10 mouse cellular contexts compared by ENCODE assay signal in the genomic region with DNA sequence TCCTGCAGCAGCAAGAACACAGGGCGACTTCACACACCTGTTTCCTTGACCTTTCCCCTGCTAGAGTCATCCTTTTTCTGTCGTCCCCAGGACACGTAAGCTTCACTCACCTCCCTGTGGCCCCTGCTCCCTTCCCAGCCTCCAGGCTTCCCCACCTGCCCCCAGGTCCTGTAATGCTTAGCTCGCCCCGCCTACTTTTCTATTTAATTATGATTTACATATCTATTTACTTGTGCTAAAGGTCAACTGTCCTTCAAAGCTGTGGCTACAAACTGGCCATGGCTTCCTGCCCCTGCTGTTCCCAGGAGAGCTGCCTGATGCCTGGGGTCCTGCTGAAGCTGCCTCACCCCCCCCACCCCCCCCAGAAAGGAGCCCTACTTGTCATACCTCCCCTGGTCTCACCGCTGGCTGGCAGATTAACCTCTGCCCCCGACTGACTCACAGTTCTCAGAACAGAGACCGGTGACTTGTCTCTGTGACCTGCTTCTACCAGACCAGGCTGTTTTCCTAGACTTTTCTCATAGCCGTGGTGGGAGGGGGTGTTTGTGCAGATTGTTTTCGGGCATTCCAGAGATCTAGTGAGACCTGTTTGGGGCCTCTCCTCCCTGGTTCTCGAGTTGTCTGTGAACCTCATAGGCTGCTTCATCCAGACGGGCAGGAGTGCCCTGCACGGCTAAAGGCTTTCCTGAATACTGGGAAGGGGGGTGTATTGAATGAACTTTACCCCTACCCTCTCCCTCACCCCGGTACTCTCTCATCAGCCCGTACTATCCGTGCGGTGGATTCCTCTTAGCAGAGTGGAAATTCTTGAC. TPM values are rescaled to one million over a fixed set of nuclear protein-coding genes. Genes with fewer than 3 reads are reported as not detected.
DNase-seq lines count a peak whose midpoint lies in the region; ATAC-seq lines count a peak whose summit lies in the region.
"Had no signal": no experiment of that assay in that cellular context is flagged by ENCODE, and none has a peak within 500 bp of the region (broad histone marks: within the 10 kb centered on the region; RNA-seq: fewer than 3 reads in every experiment).

No protein-coding gene starts in this region.

- peak; percentile 35 for DNase-seq in forebrain, embryonic 10.5 days (ENCODE audit: extremely low spot score, low spot score)
- peak; percentile 58 for DNase-seq in kidney, postnatal 10 days
- DNase-seq in neural tube, embryonic 11.5 days (ENCODE audit: low spot score): no peak
- DNase-seq in layer of hippocampus, adult 8-10 months (ENCODE audit: low spot score in 2 of 2): no peak
- DNase-seq in left cerebral cortex, adult 8-10 months (ENCODE audit: low spot score in 2 of 2): no peak
- DNase-seq in thymus, postnatal 36 days: no peak
- DNase-seq: layer of hippocampus, postnatal 36 days; thymus, postnatal 4 days had no signal

- 15% methylated on average over 17 of the region's 17 CpGs for WGBS in forebrain, embryonic 10.5 days
- WGBS in forebrain, embryonic 16.5 days: 36% methylated on average over 17 of the region's 17 CpGs
- WGBS in embryonic facial prominence, embryonic 12.5 days: 12% methylated on average over 17 of the region's 17 CpGs
- 35% methylated on average over 17 of the region's 17 CpGs for WGBS in neural tube, embryonic 11.5 days

- no peaks in the 10 kb centered on the region for H3K9me3 ChIP-seq in forebrain, embryonic 10.5 days
- H3K9me3 ChIP-seq in forebrain, embryonic 16.5 days (ENCODE audit: control insufficient read depth, low read length): no peaks in the 10 kb centered on the region
- no peaks in the 10 kb centered on the region for H3K9me3 ChIP-seq in embryonic facial prominence, embryonic 12.5 days
- H3K9me3 ChIP-seq in neural tube, embryonic 11.5 days (ENCODE audit: control insufficient read depth, low read length): no peaks in the 10 kb centered on the region

- H3K4me1 ChIP-seq in forebrain, embryonic 10.5 days: peaks cover 53% of the 10 kb centered on the region
- peaks cover 10% of the 10 kb centered on the region for H3K4me1 ChIP-seq in forebrain, embryonic 16.5 days (replicated peaks; ENCODE audit: control insufficient read depth, insufficient read depth, low read length)
- H3K4me1 ChIP-seq in embryonic facial prominence, embryonic 12.5 days: peaks cover 20% of the 10 kb centered on the region
- H3K4me1 ChIP-seq in neural tube, embryonic 11.5 days (ENCODE audit: control insufficient read depth, insufficient read depth, low read length): peaks cover 7% of the 10 kb centered on the region; the same call in 1 of the 2 replicates

- H3K4me3 ChIP-seq in forebrain, embryonic 10.5 days: peak overlapping the region; percentile 10; the same call in 1 of the 2 replicates
- no peak overlapping the region for H3K4me3 ChIP-seq in forebrain, embryonic 16.5 days (replicated peaks; ENCODE audit: low read length)
- no peak overlapping the region for H3K4me3 ChIP-seq in embryonic facial prominence, embryonic 12.5 days
- no peak overlapping the region for H3K4me3 ChIP-seq in neural tube, embryonic 11.5 days (ENCODE audit: low read depth, low read length)

- H3K36me3 ChIP-seq in forebrain, embryonic 10.5 days (replicated peaks): no peaks in the 10 kb centered on the region
- H3K36me3 ChIP-seq in forebrain, embryonic 16.5 days (ENCODE audit: control insufficient read depth, insufficient read depth): no peaks in the 10 kb centered on the region
- no peaks in the 10 kb centered on the region for H3K36me3 ChIP-seq in embryonic facial prominence, embryonic 12.5 days
- H3K36me3 ChIP-seq in neural tube, embryonic 11.5 days (ENCODE audit: control insufficient read depth, insufficient read depth, low read length): no peaks in the 10 kb centered on the region

- peak overlapping the region; percentile 76 for H3K27ac ChIP-seq in forebrain, embryonic 10.5 days
- no peak overlapping the region for H3K27ac ChIP-seq in forebrain, embryonic 16.5 days (ENCODE audit: low read length)
- 0 out of 2 replicates have a peak overlapping the region, but pooled peaks have one; percentile 17 for H3K27ac ChIP-seq in embryonic facial prominence, embryonic 12.5 days
- no peak overlapping the region for H3K27ac ChIP-seq in neural tube, embryonic 11.5 days (ENCODE audit: low read depth, low read length)

- H3K27me3 ChIP-seq in forebrain, embryonic 10.5 days (ENCODE audit: poor library complexity, severe bottlenecking): peaks cover 29% of the 10 kb centered on the region
- H3K27me3 ChIP-seq in forebrain, embryonic 16.5 days (replicated peaks; ENCODE audit: control insufficient read depth, insufficient read depth, low read length): 0 out of 2 replicates have a peak, but pooled peaks cover under 1% of the 10 kb centered on the region
- no peaks in the 10 kb centered on the region for H3K27me3 ChIP-seq in embryonic facial prominence, embryonic 12.5 days
- no peaks in the 10 kb centered on the region for H3K27me3 ChIP-seq in neural tube, embryonic 11.5 days (ENCODE audit: control insufficient read depth, insufficient read depth, low read length)

- H3K9ac ChIP-seq in forebrain, embryonic 16.5 days (replicated peaks; ENCODE audit: low read depth, low read length): no peak overlapping the region
- no peak overlapping the region for H3K9ac ChIP-seq in embryonic facial prominence, embryonic 12.5 days
- peak overlapping the region; percentile 8; the same call in 1 of the 2 replicates for H3K9ac ChIP-seq in neural tube, embryonic 11.5 days (ENCODE audit: low read length)

- ATAC-seq in forebrain, embryonic 16.5 days: no peak
- ATAC-seq in embryonic facial prominence, embryonic 12.5 days (ENCODE audit: insufficient number of reproducible peaks, insufficient read depth, low FRiP score, low TSS enrichment): peak; percentile 71; the same call in 1 of the 2 replicates
- ATAC-seq in neural tube, embryonic 11.5 days (ENCODE audit: insufficient read depth, low FRiP score, low TSS enrichment): no peak

- no peak overlapping the region for H3K4me2 ChIP-seq in forebrain, embryonic 16.5 days (ENCODE audit: low read length)
- peak overlapping the region; percentile 2; the same call in 1 of the 2 replicates for H3K4me2 ChIP-seq in embryonic facial prominence, embryonic 12.5 days (replicated peaks)
- no peak overlapping the region for H3K4me2 ChIP-seq in neural tube, embryonic 11.5 days (ENCODE audit: low read depth)

RNA-seq across cellular contexts. Expression of a gene that starts 51.9 kb away (rescaled TPM):
- polyA plus RNA-seq in forebrain, embryonic 10.5 days (2016; fragmentation: Nextera tagmentation; extraction: Ambion mirVana): 11.4 and 11.6 TPM in 2 replicates
- 16.9 and 17.4 TPM in 2 replicates for polyA plus RNA-seq in forebrain, embryonic 16.5 days (2015; fragmentation: Nextera tagmentation; extraction: Ambion mirVana)
- 10.2 and 10.6 TPM in 2 replicates for polyA plus RNA-seq in embryonic facial prominence, embryonic 12.5 days (2016; fragmentation: Nextera tagmentation; extraction: Ambion mirVana)
- 19.6 and 21.6 TPM in 2 replicates for polyA plus RNA-seq in neural tube, embryonic 11.5 days (2014; fragmentation: Nextera tagmentation; extraction: Ambion mirVana)
- 10 to 100 TPM; 40.7 to 45.2 (median 41.2) TPM for total RNA-seq in layer of hippocampus, adult 8-10 months (2022)
- 10 to 100 TPM; 22.8 to 26.2 (median 23.7) TPM for total RNA-seq in left cerebral cortex, adult 8-10 months (2022)

Comparison
In these comparisons a context has a peak if more than half of its experiments do, and no peak if none do; other contexts are left out.
1. H3K27ac ChIP-seq: peak in forebrain, embryonic 10.5 days (single experiment) and embryonic facial prominence, embryonic 12.5 days (single experiment); none in forebrain, embryonic 16.5 days (single experiment) and neural tube, embryonic 11.5 days (single experiment).
2. DNase-seq: peak in forebrain, embryonic 10.5 days (single experiment) and kidney, postnatal 10 days (single experiment); none in neural tube, embryonic 11.5 days (single experiment), layer of hippocampus, adult 8-10 months (0 of 2), left cerebral cortex, adult 8-10 months (0 of 2) and thymus, postnatal 36 days (0 of 2).